Mouse (Mus musculus) embryonic facial prominence, embryonic 11.5 days (tissue): ENCODE results near the gene Inpp5e. TPM values are rescaled to one million over a fixed set of nuclear protein-coding genes. Genes with fewer than 3 reads are reported as not detected.
"Not testable (repeated sequence)": the region's sequence is repeated elsewhere in the genome, so short reads cannot be mapped to it uniquely, and the experiment has no call there.

ENCODE experiments used
- ATAC-seq: fragments of 200-750 bp; cut with Nextera tagmentation; replicated peaks from 2 replicates; pipeline ENCODE4 v1.8.0; 2017; ENCODE audit warnings: low read depth; ENCODE audit not compliant: insufficient number of reproducible peaks, low FRiP score, low TSS enrichment
- DNase-seq: peaks from one replicate; pipeline ENCODE4 v3.0.0-alpha.2; 2015; ENCODE audit warnings: low spot score
- H3K27ac ChIP-seq: fragments of 300-500 bp; sonication (generic); replicated peaks from 2 replicates; pipeline ENCODE4 v1.5.1; 2014; ENCODE audit warnings: mild to moderate bottlenecking, low read depth, low read length, control low read depth
- H3K27me3 ChIP-seq: fragments of 300-500 bp; sonication (generic); 2 replicates; pipeline ENCODE4 v1.6.1; 2014; ENCODE audit warnings: mild to moderate bottlenecking, low read length, moderate library complexity, mixed read lengths; ENCODE audit not compliant: control insufficient read depth, insufficient read depth
- H3K36me3 ChIP-seq: fragments of 300-500 bp; sonication (generic); replicated peaks from 2 replicates; pipeline ENCODE4 v1.6.1; 2014; ENCODE audit warnings: low read depth, mild to moderate bottlenecking, low read length, moderate library complexity, mixed read lengths; ENCODE audit not compliant: control insufficient read depth, insufficient read depth
- H3K4me1 ChIP-seq: fragments of 300-500 bp; sonication (generic); 2 replicates; pipeline ENCODE4 v1.6.1; 2014; ENCODE audit warnings: low read length, mixed read lengths; ENCODE audit not compliant: control insufficient read depth, insufficient read depth
- H3K4me2 ChIP-seq: fragments of 300-500 bp; sonication (generic); 2 replicates; pipeline ENCODE4 v1.6.1; 2014; ENCODE audit warnings: low read depth, mild to moderate bottlenecking, control low read depth, low read length, moderate library complexity
- H3K4me3 ChIP-seq: fragments of 300-500 bp; sonication (generic); 2 replicates; pipeline ENCODE4 v1.5.1; 2014; ENCODE audit warnings: low read depth, low read length, control low read depth
- H3K9ac ChIP-seq: fragments of 300-500 bp; sonication (generic); replicated peaks from 2 replicates; pipeline ENCODE4 v1.6.1; 2014; ENCODE audit warnings: mild to moderate bottlenecking, control low read depth, low read length
- H3K9me3 ChIP-seq: fragments of 300-500 bp; sonication (generic); replicated peaks from 2 replicates; pipeline ENCODE4 v1.6.1; 2016; ENCODE audit warnings: mild to moderate bottlenecking, low read length, inconsistent platforms, mixed read lengths; ENCODE audit not compliant: control insufficient read depth
- WGBS: fragments of 180-500 bp; shearing (Covaris S2); extraction: QIAGEN DNeasy Blood & Tissue Kit; methylation state at CpG from one replicate; pipeline ENCODE4 v1.1.7; 2014; 5-methylcytosine and 5-hydroxymethylcytosine counted together
- polyA plus RNA-seq: library from polyadenylated mRNA; unstranded; fragments of >200 nt; fragmentation: Nextera tagmentation; extraction: Ambion mirVana; gene quantifications from 2 replicates; pipeline ENCODE4 v1.2.1, GENCODE M21; 2014

Gene Inpp5e
- polyA plus RNA-seq, 1 experiment from 2014 or later: 19.0 TPM

DNA sequence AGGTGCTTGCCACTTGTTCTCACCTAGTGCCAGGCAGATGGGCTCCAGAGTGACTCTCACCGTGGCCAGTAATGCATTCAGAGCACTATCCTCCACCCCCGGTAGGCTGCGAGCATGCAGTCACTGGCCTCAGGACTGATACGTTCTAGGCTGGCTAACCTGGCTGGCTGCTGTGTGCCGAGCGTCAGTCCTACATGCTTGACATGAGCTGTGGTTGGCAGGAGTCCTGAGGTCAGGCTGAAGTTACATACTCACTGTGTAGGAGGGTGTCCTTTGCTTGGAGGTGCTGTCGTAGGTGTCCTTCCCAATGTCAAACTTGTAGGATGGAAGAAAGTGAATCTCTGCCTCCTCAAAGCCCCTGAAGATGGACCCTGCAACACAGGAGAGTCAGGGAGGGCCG is 10.0 kb downstream of the Inpp5e start:
- H3K9me3 ChIP-seq: no peaks in the 10 kb centered on the region
- H3K27me3 ChIP-seq: no peaks in the 10 kb centered on the region
- ATAC-seq (no peak), DNase-seq (no peak)
- no peak overlapping the region for H3K4me2 ChIP-seq
- WGBS: 88% methylated on average over 8 of the region's 8 CpGs
- no peak overlapping the region for H3K9ac ChIP-seq
- no peak overlapping the region for H3K4me3 ChIP-seq
- no peak overlapping the region for H3K27ac ChIP-seq
- no peaks in the 10 kb centered on the region for H3K4me1 ChIP-seq
- peaks cover 33% of the 10 kb centered on the region for H3K36me3 ChIP-seq

DNA sequence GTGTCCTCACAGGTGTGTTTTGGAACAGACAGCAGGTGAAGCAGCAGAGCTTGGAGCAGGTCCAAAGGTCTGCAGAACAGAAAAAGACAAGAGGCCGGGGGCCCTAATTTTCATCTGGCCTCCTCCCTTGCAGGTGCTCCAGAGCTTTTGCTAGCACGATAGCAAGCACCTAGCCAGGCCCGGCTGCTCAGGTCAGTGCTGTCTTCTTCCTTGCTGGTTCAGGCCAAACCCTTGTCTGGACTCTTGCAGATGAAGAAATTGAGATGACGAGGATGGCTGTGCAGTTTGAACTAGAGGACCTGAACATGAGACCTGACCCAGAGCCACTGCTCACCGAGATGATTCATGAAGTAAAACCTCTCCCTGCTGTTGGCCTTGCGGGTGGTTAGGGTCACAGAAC is 17.4 kb downstream of the Inpp5e start:
- 92% methylated on average over 6 of the region's 6 CpGs for WGBS
- Histone ChIP-seq H3K4me3 (no peak overlapping the region), H3K4me1 (no peaks in the 10 kb centered on the region; the same call in 1 of the 2 replicates), H3K27me3 (no peaks in the 10 kb centered on the region), H3K9me3 (no peaks in the 10 kb centered on the region), H3K36me3 (peaks cover 27% of the 10 kb centered on the region), H3K27ac (no peak overlapping the region), H3K9ac (no peak overlapping the region), H3K4me2 (no peak overlapping the region)
- ATAC-seq: no peak
- DNase-seq: no peak

DNA sequence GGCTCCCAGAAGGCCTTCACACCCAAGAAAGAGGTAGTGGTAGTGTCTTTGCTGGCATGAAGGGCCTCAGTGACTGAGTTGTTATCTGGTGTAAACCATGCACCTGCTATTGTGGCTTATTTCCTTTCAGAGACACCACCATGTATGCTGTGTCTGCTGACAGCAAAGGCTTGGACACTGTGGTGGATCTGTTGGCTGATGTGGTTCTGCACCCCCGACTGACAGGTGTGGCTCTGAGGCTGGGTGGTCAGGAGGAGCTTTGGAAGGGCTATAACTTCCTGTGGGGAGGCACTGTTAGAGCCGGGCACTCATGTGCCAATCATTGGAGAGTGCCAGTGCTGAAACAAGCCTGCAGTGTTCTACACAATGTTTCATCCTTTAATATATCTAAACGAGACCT is 18.0 kb downstream of the Inpp5e start:
- no peak overlapping the region for H3K9ac ChIP-seq
- no peak overlapping the region for H3K4me3 ChIP-seq
- H3K4me1 ChIP-seq: no peaks in the 10 kb centered on the region; the same call in 1 of the 2 replicates
- no peaks in the 10 kb centered on the region for H3K9me3 ChIP-seq
- H3K27ac ChIP-seq: no peak overlapping the region
- peaks cover 23% of the 10 kb centered on the region for H3K36me3 ChIP-seq
- no peak for ATAC-seq
- no peak overlapping the region for H3K4me2 ChIP-seq
- no peaks in the 10 kb centered on the region for H3K27me3 ChIP-seq
- 89% methylated on average over 3 of the region's 3 CpGs for WGBS
- DNase-seq: no peak

DNA sequence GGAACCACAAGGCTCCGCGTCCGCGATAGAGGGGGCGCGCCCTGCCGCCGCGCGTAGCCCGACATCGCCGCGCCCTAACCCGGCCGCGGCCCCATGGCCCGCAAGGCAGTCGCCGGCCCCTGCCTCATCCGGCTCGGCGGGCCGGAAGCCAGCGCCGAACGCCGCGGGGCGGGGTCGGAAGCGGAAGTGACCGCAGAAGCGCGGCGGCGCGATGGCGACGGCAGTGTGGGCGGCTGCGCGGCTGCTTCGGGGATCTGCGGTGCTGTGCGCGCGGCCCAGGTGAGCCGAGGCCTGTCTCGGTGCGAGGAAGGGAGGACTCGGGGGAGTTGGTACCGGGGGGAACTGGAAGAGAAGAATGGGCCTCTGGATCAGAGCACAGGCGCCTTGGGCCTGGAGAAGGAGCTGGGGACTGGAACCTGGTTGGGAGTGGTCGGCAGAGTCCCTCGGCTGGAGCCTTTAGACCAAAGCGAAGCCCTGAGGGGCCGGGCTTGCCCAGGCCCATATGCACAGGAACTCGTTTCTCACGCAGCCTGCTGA is 19.8 kb downstream of the Inpp5e start, which contains the start of the genes Entr1 and Pmpca:
Gene Entr1, minus strand, starts transcription at position 163 of the 537 bp plus-strand sequence.
Gene Pmpca, plus strand, starts transcription at position 186 of the 537 bp plus-strand sequence.
- DNase-seq: peak; percentile 91

DNA sequence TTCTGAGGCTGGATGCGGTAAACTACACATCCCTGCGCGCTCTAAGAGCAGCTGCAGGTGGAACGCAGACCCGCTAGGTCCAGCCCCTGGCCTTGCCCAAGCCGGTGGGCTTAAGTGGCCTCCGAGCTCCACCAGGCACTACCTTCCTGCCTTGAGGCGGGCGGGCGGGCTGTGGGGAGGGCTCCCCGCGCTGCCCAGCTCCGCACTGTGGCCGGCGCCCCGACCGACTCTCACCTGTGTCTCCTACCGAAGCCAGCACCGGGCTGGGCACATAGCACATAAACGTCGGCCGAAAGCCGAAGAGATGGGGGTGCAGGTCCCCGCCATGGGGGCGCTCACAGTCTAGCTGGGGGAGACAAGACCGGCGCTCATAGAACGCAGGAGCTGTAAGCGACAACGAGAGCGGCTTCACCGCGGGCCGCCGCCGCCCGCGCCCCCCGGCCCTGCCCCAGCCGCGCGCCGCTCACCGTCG is 20.3 kb downstream of the Inpp5e start:
- Histone ChIP-seq H3K9ac (peak overlapping the region; percentile 93), H3K36me3 (peaks cover 10% of the 10 kb centered on the region), H3K4me3 (peak overlapping the region; percentile 94), H3K27ac (peak overlapping the region; percentile 16; the same call in 1 of the 2 replicates), H3K9me3 (no peaks in the 10 kb centered on the region), H3K27me3 (no peaks in the 10 kb centered on the region), H3K4me1 (no peaks in the 10 kb centered on the region; the same call in 1 of the 2 replicates), H3K4me2 (peak overlapping the region; percentile 78)
- DNase-seq: no peak
- ATAC-seq: peak; percentile 78
- under 1% methylated on average over 30 of the region's 45 CpGs for WGBS

More for the DNA sequence above, 19.8 kb downstream of the Inpp5e start, which contains the start of the genes Entr1 and Pmpca:
- Histone ChIP-seq H3K4me2 (peak within 1 kb of the TSS; percentile 78), H3K4me1 (no peaks in the 10 kb centered on the region; the same call in 1 of the 2 replicates), H3K27ac (peak within 1 kb of the TSS; percentile 16; the same call in 1 of the 2 replicates), H3K36me3 (peaks cover 9% of the 10 kb centered on the region), H3K9ac (peak within 1 kb of the TSS; percentile 93), H3K9me3 (no peaks in the 10 kb centered on the region), H3K4me3 (peak within 1 kb of the TSS; percentile 94), H3K27me3 (no peaks in the 10 kb centered on the region)
- 0% methylated on average over 53 of the region's 60 CpGs for WGBS
- peak; percentile 78 for ATAC-seq

DNA sequence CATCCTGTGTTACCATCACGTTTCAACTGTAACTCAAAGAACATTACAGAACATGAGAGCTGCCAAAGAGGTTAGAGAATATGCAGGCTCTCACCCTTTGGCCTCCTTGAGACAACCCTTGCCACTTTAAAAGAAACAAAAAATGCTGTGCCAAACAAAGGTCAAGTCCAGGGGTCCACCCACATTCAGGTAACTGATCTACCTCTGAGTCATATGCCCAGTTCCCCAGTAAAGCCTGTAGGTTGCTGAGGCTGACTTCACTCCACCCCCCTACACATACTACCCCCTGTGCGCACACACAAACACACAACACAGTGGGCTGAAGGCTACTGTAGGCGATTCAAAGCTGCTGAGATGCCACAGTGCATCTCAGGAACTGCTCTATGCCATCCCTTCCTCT is 21.3 kb downstream of the Inpp5e start:
- peaks cover 8% of the 10 kb centered on the region for H3K36me3 ChIP-seq
- DNase-seq (no peak), ATAC-seq (no peak)
- H3K27me3 ChIP-seq: no peaks in the 10 kb centered on the region
- H3K27ac ChIP-seq: no peak overlapping the region
- H3K4me3 ChIP-seq: peak overlapping the region; percentile 12
- no peak overlapping the region for H3K9ac ChIP-seq
- 89% methylated on average over 3 of the region's 3 CpGs for WGBS
- no peaks in the 10 kb centered on the region; the same call in 1 of the 2 replicates for H3K4me1 ChIP-seq
- no peaks in the 10 kb centered on the region for H3K9me3 ChIP-seq
- H3K4me2 ChIP-seq: peak overlapping the region; percentile 7; the same call in 1 of the 2 replicates

DNA sequence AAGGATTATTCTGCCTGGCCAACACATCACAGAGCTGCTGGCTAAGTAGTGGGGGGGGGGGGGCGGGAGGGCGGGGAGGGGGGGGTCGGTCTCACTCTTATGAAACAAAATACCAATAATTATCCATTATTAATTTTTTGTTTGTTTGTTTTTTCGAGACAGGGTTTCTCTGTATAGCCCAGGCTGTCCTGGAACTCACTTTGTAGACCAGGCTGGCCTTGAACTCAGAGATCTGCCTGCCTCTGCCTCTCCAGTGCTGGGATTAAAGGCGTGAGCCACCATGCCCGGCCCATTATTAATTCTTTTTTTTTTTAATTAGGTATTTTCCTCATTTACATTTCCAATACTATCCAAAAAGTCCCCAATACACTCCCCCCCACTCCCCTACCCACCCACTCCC is 28.1 kb downstream of the Inpp5e start:
- Histone ChIP-seq H3K9ac (peak overlapping the region; percentile 77), H3K4me2 (peak overlapping the region; percentile 81), H3K4me3 (peak overlapping the region; percentile 79)
- DNase-seq, H3K27me3 ChIP-seq, H3K9me3 ChIP-seq, H3K36me3 ChIP-seq, ATAC-seq, H3K27ac ChIP-seq, H3K4me1 ChIP-seq: not testable (repeated sequence)
- WGBS: 34% methylated on average over 6 of the region's 6 CpGs

DNA sequence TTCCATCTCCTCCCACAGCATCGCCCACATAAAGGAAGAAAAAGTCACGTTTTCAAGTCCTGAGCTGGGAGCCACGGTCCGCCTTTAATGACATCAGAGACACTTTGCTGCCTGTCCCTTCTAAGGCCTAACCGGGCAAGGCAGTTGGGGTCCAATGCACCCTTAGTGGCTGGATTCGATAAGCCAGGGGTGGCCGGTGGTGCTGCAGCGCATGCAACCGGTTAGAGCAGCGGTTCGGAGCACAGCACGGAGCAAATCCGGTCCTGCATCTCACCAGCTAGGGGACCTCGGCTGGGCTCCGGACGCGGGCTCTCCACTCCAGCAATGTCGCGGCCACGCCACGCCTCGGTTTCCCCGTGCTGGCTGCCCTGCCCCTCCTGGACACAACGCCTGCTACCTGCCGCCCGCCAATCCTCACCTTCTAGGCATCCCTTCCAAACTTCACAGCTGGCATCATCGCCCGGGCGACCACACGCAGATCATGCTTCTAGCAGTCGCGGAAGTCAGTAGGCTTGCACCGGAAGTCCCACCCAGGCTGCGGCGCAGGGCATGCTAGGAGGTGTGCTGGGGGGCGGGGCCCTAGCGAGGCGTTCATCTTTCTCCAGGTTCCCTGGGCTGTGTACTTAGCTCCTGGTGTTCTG is 28.8 kb downstream of the Inpp5e start, which contains the start of gene Snapc4:
Gene Snapc4, minus strand, starts transcription at position 523 of the 641 bp plus-strand sequence.
- Histone ChIP-seq H3K9me3 (no peaks in the 10 kb centered on the region), H3K27ac (0 out of 2 replicates have a peak within 1 kb of the TSS, but pooled peaks have one; percentile 29), H3K4me2 (peak within 1 kb of the TSS; percentile 81), H3K9ac (peak within 1 kb of the TSS; percentile 77), H3K4me3 (peak within 1 kb of the TSS; percentile 79), H3K36me3 (peaks cover 8% of the 10 kb centered on the region), H3K4me1 (no peaks in the 10 kb centered on the region), H3K27me3 (no peaks in the 10 kb centered on the region)
- ATAC-seq (peak; percentile 94), DNase-seq (peak; percentile 93)
- under 1% methylated on average over 38 of the region's 38 CpGs for WGBS
